Mouse (Mus musculus) liver, embryonic 11.5 days (tissue): ENCODE measurements around the gene Olfml2b. TPM values are rescaled to one million over a fixed set of nuclear protein-coding genes. Genes with fewer than 3 reads are reported as not detected.

Experiments used
- ATAC-seq: fragments of 200-750 bp; cut with Nextera tagmentation; replicated peaks from 2 replicates; pipeline ENCODE4 v1.8.0; 2017; ENCODE audit warnings: moderate number of reproducible peaks, mild to moderate bottlenecking, moderate TSS enrichment, moderate library complexity; ENCODE audit not compliant: low FRiP score
- DNase-seq: peaks from one replicate; pipeline ENCODE4 v3.0.0-alpha.2; 2017; ENCODE audit warnings: low spot score
- H3K27ac ChIP-seq: fragments of 300-500 bp; sonication (generic); 2 replicates; pipeline ENCODE4 v1.5.1; 2014; ENCODE audit warnings: mild to moderate bottlenecking, low read depth, low read length, control low read depth
- H3K27me3 ChIP-seq: fragments of 300-500 bp; sonication (generic); replicated peaks from 2 replicates; pipeline ENCODE4 v1.6.1; 2014; ENCODE audit warnings: low read length, mixed read lengths; ENCODE audit not compliant: control insufficient read depth, insufficient read depth
- H3K36me3 ChIP-seq: fragments of 300-500 bp; sonication (generic); 2 replicates; pipeline ENCODE4 v1.6.1; 2014; ENCODE audit warnings: mild to moderate bottlenecking, low read length, moderate library complexity, mixed read lengths; ENCODE audit not compliant: control insufficient read depth, insufficient read depth
- H3K4me1 ChIP-seq: fragments of 300-500 bp; sonication (generic); replicated peaks from 2 replicates; pipeline ENCODE4 v1.6.1; 2014; ENCODE audit warnings: low read length, mixed read lengths; ENCODE audit not compliant: control insufficient read depth, insufficient read depth
- H3K4me2 ChIP-seq: fragments of 300-500 bp; sonication (generic); 2 replicates; pipeline ENCODE4 v1.6.1; 2014; ENCODE audit warnings: mild to moderate bottlenecking, control low read depth, moderate library complexity
- H3K4me3 ChIP-seq: fragments of 300-500 bp; sonication (generic); 2 replicates; pipeline ENCODE4 v1.5.1; 2014; ENCODE audit warnings: low read depth, low read length, control low read depth
- H3K9ac ChIP-seq: fragments of 300-500 bp; sonication (generic); 2 replicates; pipeline ENCODE4 v1.6.1; 2014; ENCODE audit warnings: low read depth, low read length, control low read depth
- H3K9me3 ChIP-seq: fragments of 300-500 bp; sonication (generic); 2 replicates; pipeline ENCODE4 v1.6.1; 2016; ENCODE audit warnings: low read length, inconsistent platforms, mixed read lengths; ENCODE audit not compliant: control insufficient read depth
- WGBS: fragments of 180-500 bp; shearing (Covaris S2); extraction: QIAGEN DNeasy Blood & Tissue Kit; methylation state at CpG from one replicate; pipeline ENCODE4 v1.1.7; 2014; 5-methylcytosine and 5-hydroxymethylcytosine counted together
- polyA plus RNA-seq: library from polyadenylated mRNA; unstranded; fragments of >200 nt; fragmentation: Nextera tagmentation; extraction: Ambion mirVana; gene quantifications from 2 replicates; pipeline ENCODE4 v1.2.1, GENCODE M21; 2014

Olfml2b gene
- polyA plus RNA-seq, 1 experiment from 2014 or later = 5.7 TPM

DNA sequence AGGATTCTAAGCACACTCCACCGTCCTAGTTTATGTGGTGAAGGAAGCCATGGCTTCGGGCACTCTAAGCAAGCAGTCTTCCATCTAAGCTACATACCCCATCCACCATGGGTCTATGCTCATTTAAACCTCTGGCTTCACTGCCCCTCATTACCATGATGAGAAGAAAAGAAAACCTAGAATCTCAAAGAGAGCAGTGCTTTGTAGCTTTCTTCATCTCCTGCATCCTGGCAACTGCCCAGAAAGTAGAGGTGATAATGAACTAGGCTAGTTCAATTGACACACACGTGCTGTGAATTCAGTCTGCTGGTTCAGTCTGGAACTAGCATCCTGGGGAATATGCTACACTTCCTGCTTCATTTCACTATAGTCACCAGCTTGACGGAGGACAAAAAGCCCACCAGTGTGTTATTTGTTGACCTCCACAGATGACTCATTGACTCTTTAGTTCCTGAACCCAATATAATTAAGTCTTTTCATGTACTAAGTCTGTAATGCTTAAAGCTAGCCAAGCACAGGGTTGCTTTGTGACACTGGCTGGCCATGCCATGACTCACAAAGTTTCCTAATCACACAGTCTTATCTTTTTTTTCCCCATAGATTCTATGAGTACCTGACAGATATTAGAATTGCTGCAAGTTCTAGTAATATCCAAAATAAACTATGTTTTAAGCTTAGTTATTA lies 60.7 kb downstream of the Olfml2b start:
- H3K4me3 ChIP-seq = no peak overlapping the region
- 0 out of 2 replicates have a peak, but pooled peaks cover 2% of the 10 kb centered on the region for H3K4me1 ChIP-seq
- H3K9ac ChIP-seq = no peak overlapping the region
- WGBS = 78% methylated on average over 4 of the region's 4 CpGs
- H3K27ac ChIP-seq = no peak overlapping the region
- H3K27me3 ChIP-seq = no peaks in the 10 kb centered on the region
- no peak for DNase-seq
- ATAC-seq = no peak
- no peaks in the 10 kb centered on the region for H3K9me3 ChIP-seq
- no peak overlapping the region for H3K4me2 ChIP-seq
- no peaks in the 10 kb centered on the region for H3K36me3 ChIP-seq

DNA sequence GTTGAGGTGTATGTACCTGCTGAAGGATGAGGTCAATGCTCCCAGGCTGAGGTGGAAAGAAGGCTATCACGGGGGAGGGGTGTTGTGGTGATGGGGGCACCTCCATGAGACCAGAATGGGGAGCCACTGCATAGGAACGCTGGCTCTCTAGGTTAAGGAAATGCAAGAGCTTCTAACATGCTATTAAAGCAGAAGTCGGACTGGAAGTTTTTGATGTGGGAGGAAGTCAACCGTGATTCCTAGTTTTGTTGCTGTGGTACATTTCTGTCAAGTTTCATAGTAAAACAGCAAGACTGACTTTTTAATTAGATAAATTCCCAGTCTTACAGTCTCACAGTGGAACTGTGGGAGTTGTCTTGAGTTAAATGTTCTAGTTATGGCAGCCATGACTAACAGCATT lies 61.7 kb downstream of the Olfml2b start:
- 83% methylated on average over 4 of the region's 4 CpGs for WGBS
- no peaks in the 10 kb centered on the region for H3K9me3 ChIP-seq
- no peak overlapping the region for H3K9ac ChIP-seq
- H3K36me3 ChIP-seq = no peaks in the 10 kb centered on the region
- H3K27ac ChIP-seq = no peak overlapping the region
- ATAC-seq = no peak
- H3K4me1 ChIP-seq = 0 out of 2 replicates have a peak, but pooled peaks cover 2% of the 10 kb centered on the region
- no peak overlapping the region for H3K4me2 ChIP-seq
- no peak overlapping the region for H3K4me3 ChIP-seq
- no peak for DNase-seq
- no peaks in the 10 kb centered on the region for H3K27me3 ChIP-seq

DNA sequence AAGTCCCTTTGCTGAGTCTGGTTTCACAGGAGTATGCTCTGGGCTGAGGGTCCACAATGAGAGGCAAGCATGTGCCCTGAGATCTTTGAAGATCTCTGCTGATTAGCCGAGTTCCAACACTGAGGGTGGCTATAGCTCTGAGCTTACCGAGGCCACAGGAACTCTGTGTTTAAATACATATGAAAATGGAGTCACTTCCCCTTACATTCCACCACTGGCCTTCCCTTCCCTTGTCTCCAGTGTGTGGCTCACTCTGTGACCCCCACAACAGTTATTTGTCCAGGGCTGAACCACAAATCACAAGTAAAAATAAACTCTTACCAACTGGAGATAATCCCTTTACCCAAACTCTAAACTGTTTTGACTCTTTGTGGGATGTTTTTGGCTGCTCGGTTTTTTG lies 64.7 kb downstream of the Olfml2b start:
- no peak overlapping the region for H3K27ac ChIP-seq
- no peaks in the 10 kb centered on the region for H3K27me3 ChIP-seq
- WGBS = 53% methylated on average over 3 of the region's 3 CpGs
- H3K4me2 ChIP-seq = no peak overlapping the region
- ATAC-seq (no peak), DNase-seq (no peak)
- H3K4me3 ChIP-seq = no peak overlapping the region
- no peaks in the 10 kb centered on the region for H3K36me3 ChIP-seq
- H3K9me3 ChIP-seq = no peaks in the 10 kb centered on the region
- H3K4me1 ChIP-seq = 0 out of 2 replicates have a peak, but pooled peaks cover 2% of the 10 kb centered on the region
- H3K9ac ChIP-seq = no peak overlapping the region

DNA sequence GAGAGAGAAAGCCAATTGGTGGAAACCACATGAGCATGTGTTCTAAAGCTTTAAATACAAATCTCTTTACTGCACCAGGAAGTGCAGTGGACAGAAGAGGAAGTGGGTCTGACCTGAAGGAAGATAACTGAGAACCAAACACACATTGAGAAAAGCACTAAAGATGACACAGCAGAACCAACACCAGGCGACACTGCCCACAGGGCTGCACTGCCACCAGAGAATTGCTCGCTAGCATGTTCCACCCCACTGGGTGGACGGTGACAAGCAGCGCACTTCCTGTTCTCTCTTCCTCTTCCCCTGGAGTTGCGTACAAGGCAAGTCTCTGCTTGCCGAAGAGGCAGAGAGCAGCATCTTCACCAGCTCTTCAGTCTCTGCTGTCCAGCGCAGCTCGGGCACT lies 65.1 kb downstream of the Olfml2b start:
- H3K4me3 ChIP-seq = no peak overlapping the region
- H3K4me2 ChIP-seq = peak overlapping the region; percentile 29; the same call in 1 of the 2 replicates
- ATAC-seq (peak; percentile 43), DNase-seq (no peak)
- H3K27ac ChIP-seq = no peak overlapping the region
- H3K27me3 ChIP-seq = no peaks in the 10 kb centered on the region
- WGBS = 57% methylated on average over 8 of the region's 8 CpGs
- H3K4me1 ChIP-seq = 0 out of 2 replicates have a peak, but pooled peaks cover 2% of the 10 kb centered on the region
- H3K9ac ChIP-seq = no peak overlapping the region
- no peaks in the 10 kb centered on the region for H3K9me3 ChIP-seq
- no peaks in the 10 kb centered on the region for H3K36me3 ChIP-seq

DNA sequence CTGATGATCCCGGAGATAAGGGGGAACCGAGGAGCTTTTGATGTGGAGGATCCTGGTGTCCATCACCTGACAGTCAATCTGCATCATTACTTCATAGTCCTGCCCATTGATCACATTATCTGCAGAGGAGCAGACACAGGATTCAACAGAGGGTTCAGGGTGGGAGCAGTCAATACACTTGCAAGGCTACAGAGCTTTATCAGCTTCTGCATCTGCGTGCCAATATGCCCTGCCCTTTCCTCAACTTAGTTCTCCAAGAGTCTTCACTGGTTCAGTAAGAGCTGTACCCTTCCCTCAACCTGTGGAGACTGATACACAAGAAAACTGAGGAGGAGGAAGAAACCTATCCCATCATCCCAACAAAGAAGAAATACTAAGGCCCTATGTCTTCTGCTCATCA lies 65.6 kb downstream of the Olfml2b start:
- DNase-seq (no peak), ATAC-seq (no peak; the same call in 1 of the 2 replicates)
- no peak overlapping the region for H3K4me3 ChIP-seq
- H3K4me2 ChIP-seq = peak overlapping the region; percentile 29; the same call in 1 of the 2 replicates
- WGBS = 47% methylated on average over 3 of the region's 3 CpGs
- no peaks in the 10 kb centered on the region for H3K27me3 ChIP-seq
- H3K4me1 ChIP-seq = 0 out of 2 replicates have a peak, but pooled peaks cover 2% of the 10 kb centered on the region
- no peaks in the 10 kb centered on the region for H3K36me3 ChIP-seq
- H3K9ac ChIP-seq = no peak overlapping the region
- no peak overlapping the region for H3K27ac ChIP-seq
- H3K9me3 ChIP-seq = no peaks in the 10 kb centered on the region

DNA sequence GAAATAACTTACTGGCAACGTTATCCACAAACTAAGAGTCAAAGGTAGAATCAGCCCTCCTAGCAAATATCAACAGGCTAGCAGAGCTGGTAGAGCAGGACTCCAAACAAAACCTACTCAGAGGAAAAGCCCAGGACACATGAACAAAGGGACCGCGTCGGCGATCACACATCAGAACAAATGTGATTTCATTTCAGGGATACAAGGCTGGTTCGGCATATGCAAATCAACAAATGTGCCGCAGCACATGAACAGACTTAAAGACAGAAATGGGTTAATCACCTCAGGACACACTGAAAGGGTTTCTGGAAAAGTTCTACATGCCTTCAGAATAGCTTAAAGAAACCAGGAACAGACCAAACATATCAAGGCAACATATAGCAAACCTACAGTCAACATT lies 67.4 kb downstream of the Olfml2b start:
- 95% methylated on average over 7 of the region's 7 CpGs for WGBS
- Histone ChIP-seq H3K27me3 (no peaks in the 10 kb centered on the region), H3K4me2 (no peak overlapping the region), H3K9ac (no peak overlapping the region), H3K4me3 (no peak overlapping the region), H3K36me3 (no peaks in the 10 kb centered on the region), H3K9me3 (no peaks in the 10 kb centered on the region), H3K4me1 (0 out of 2 replicates have a peak, but pooled peaks cover 2% of the 10 kb centered on the region), H3K27ac (no peak overlapping the region)
- DNase-seq (no peak), ATAC-seq (no peak)

DNA sequence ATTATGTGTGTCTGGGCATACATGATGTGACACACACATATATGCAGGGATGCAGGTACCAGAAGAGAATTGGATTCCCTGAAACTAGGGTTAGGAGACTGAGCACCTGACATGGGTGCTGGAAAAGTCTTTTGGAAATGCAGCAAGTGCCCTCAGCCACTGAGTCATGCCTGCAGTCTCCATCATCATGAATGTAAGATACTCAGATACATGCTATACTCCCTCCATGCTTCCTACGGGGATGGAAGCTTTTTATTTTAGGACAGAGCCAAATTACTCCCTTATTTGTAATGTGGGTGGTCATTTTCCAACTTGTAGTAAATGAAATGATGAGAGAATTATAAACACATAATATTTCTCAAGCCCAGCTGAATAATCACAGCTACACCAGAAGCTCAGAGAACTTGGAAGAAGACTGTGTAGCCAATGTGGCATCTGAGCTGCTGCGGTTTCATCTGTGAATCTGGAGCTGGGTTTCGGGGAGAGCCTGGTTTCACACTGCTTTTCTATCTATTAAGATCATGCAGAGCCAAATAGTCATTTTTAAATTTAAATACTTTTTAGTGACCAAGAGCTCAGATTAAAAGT lies 73.0 kb downstream of the Olfml2b start:
- WGBS = 90% methylated on average over 3 of the region's 3 CpGs
- ATAC-seq (no peak), DNase-seq (no peak)
- no peak overlapping the region for H3K4me3 ChIP-seq
- no peaks in the 10 kb centered on the region for H3K36me3 ChIP-seq
- no peak overlapping the region for H3K4me2 ChIP-seq
- no peaks in the 10 kb centered on the region for H3K27me3 ChIP-seq
- H3K27ac ChIP-seq = no peak overlapping the region
- no peaks in the 10 kb centered on the region for H3K9me3 ChIP-seq
- H3K4me1 ChIP-seq = no peaks in the 10 kb centered on the region
- H3K9ac ChIP-seq = no peak overlapping the region

DNA sequence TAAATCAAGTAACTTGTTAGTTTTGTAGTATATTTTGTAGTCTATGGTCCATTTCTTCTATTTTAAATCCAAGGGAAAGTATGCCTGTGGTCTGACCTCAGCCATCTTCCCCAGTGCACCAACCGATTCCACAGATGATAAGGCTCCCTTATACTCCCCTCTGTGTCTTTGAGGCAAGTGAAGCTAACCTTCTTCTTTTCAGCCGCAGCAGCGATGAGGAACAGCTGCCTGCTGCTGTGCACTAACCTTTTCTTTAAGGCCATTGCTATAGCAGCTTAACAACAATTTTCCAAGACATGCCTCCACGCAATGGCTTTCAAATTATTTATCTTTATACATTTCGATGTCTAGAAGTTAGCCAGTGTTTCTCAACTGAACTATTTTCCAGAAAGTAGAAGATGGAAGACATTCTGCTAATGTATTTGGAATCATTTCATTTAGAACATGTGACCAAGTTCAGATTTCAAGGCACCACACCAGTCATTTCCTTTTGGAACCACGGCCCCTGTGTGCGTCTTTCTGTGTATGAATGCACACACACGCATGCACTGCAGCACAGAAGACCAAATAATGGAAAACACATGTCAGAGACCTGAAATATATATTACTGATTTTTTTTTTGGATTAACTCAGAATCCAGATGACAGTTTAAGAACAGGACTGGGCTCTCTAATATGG lies 73.9 kb downstream of the Olfml2b start:
- Histone ChIP-seq H3K36me3 (no peaks in the 10 kb centered on the region), H3K4me1 (no peaks in the 10 kb centered on the region), H3K27ac (no peak overlapping the region), H3K9me3 (no peaks in the 10 kb centered on the region), H3K27me3 (no peaks in the 10 kb centered on the region), H3K4me2 (no peak overlapping the region), H3K4me3 (no peak overlapping the region), H3K9ac (no peak overlapping the region)
- no peak for ATAC-seq
- 74% methylated on average over 8 of the region's 8 CpGs for WGBS
- no peak for DNase-seq
